Mouse (Mus musculus) 416B (cell line): ENCODE measurements around the gene Mxra8.

Experiments
- DNase-seq: peaks from one replicate; pipeline ENCODE4 v3.0.0; 2011; ENCODE audit warnings: low read depth

Mxra8 gene

GRCm38 (mm10) chr4:155863001-155863400 lies 23.5 kb downstream of the Mxra8 start, which contains the start of gene Tas1r3:
Gene Tas1r3 (minus strand): TSS chr4:155863362.
- no peak for DNase-seq

GRCm38 (mm10) chr4:155868614-155869298 lies 29.3 kb downstream of the Mxra8 start:
- peak; percentile 67 for DNase-seq

DNA sequence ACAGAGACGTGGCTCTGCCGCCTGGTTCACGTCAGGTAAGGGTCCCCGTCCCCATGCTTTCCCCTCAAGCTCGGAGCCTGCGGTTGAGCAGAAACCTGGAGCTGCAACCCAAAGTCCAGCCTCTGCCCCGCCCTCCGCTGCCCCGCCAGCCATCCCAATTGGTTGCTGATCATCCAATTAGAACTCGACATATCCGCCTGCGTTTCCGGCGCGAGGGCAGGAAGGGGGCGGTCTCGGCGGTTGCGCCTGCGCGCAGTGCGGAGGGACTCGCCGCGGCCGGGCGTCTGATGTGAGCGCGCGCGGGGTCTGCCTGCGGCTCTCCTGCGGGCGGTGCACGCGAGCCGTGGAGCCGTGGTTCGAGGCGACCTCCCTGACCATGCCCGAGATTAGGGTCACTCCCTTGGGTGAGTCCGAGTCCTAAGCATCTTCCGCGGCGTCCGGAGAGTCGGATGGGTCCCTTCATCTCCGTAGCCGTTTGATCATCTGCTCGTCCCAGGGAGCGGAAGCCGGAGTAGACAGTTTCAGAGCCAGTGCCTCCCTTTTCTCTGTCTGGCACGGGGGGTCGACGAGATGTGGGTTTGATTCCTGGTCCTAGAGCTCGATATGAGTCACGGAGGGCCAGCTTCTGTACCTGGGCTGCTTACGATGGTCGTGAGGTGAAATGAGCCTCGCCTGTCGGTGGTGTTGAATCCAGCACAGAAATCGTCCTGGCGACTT lies 30.0 kb downstream of the Mxra8 start, which contains the start of the genes Cptp and Ints11:
Cptp (minus strand) TSS at position 124 of the 717 bp plus-strand sequence.
Ints11 (plus strand) TSS at position 230 of the 717 bp plus-strand sequence.
- DNase-seq, result peak; percentile 95

DNA sequence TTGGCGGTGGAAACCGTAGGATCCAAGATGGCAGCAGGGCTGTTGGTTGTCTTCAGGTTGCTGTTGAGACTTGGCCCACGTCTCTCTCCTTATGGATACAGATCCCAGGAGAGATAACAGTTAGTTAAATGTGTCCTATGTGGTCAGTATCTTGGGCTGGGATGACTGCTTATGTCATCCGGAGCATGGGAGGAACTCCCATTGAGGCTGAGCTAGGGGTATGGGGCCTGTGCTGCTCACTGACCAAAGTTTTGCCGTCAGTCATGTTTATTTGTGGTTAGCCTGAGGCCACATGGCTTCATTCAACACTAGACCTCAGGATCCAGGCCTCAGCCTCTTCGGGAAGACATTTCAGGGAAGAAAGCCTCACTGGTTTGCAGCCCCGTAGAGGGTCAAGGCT lies 31.9 kb downstream of the Mxra8 start:
- peak; percentile 42 for DNase-seq

GRCm38 (mm10) chr4:155883587-155883986 lies 44.1 kb downstream of the Mxra8 start:
- no peak for DNase-seq

- DNase-seq, result peak; percentile 41
These were observed 46.9 kb downstream of the Mxra8 start for GRCm38 (mm10) chr4:155886330-155886729.

GRCm38 (mm10) chr4:155887674-155888073 lies 48.2 kb downstream of the Mxra8 start:
- DNase-seq, result no peak

- DNase-seq, result no peak
These were observed 48.7 kb downstream of the Mxra8 start for GRCm38 (mm10) chr4:155888181-155888580.

- DNase-seq, result no peak
These were observed 49.8 kb downstream of the Mxra8 start for GRCm38 (mm10) chr4:155889316-155889715.

GRCm38 (mm10) chr4:155891011-155891471 lies 51.6 kb downstream of the Mxra8 start:
- DNase-seq, result no peak

DNA sequence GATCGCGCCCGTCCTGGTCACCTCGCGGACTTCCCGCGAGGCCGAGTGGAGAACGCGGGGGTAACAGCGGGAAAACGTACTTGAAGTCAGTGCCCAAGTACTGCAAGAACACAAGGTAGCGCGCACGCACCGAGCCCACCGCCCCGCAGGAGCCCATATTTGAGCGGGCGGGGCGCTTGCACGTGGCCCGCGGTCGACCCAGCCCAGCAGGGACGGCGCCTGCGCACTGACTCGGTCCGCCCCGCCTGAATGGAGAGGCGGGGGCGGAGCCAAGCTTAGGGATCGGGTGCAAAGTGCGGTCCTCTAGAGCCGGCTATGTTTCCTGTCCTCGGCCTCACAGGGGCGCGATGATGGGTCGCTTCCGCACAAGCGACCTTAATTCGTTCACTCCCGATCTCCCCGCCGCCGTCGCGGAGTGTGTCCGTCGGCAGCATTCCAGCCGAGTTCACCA lies 52.1 kb downstream of the Mxra8 start, which contains the start of the genes Pusl1 and Acap3:
Pusl1 (minus strand) TSS at position 231 of the 451 bp plus-strand sequence.
Acap3 (plus strand) TSS at position 272 of the 451 bp plus-strand sequence.
- DNase-seq, result peak; percentile 94

GRCm38 (mm10) chr4:155892017-155892416 lies 52.5 kb downstream of the Mxra8 start:
- DNase-seq, result peak; percentile 86

DNA sequence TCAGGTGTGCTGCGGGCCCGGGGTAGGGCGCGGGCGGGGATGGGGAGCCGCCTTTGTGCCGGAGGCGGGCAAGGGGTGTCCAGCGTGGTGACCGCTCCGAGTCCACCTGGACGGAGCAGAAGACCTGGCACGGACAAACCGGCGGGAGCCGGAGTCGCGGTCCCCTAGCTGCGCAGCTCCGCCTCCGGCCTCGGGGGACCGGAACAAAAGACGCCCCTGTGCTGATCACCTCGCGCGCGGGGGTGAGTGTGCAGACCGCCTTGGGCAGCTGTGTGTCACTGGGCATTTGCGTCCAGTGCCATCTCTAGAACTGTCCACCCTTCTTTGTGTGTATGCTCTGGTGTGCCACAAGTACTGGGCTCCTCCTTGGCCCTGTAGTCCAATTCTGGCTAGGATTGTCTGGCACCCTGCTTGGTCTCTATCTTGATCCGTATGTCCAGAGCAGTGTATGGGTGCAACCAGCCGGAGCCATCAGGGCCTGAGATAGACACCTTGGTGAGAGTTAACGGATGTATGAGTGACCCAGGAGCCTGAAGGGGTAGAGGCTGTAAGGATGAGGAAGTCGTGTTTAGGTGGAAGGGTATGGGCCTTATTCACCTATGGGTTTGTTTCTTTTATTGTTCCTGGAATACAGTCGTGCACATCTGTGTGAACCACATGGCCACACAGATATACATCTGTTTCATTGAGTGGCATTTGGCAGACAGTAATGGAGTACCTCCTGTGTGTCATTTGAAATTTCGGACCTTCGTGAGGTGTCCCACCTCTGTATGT lies 53.1 kb downstream of the Mxra8 start:
- DNase-seq, result peak; percentile 34

DNA sequence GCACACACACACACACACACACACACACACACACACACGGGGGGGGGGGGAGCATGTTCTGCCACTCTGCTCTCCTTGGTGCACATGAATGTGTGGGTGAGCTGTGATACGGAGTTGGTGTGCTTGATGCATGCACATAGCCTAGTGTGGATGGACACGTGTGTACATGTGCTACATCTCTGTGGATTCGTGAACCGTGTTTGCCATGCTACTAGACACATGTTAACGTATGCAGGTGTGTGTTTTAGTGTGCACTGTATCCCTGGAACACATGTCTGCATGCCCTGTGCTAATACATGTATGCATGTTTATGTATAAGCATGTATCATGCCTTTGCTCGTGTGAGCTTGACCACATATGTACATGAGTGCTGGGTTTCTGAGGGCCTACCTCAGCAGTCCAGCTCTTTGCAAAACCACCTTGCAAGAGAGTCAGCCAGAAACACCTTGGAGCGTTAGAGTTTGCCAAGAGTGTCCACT lies 53.8 kb downstream of the Mxra8 start:
- DNase-seq, result no peak
